In the genomic region with DNA sequence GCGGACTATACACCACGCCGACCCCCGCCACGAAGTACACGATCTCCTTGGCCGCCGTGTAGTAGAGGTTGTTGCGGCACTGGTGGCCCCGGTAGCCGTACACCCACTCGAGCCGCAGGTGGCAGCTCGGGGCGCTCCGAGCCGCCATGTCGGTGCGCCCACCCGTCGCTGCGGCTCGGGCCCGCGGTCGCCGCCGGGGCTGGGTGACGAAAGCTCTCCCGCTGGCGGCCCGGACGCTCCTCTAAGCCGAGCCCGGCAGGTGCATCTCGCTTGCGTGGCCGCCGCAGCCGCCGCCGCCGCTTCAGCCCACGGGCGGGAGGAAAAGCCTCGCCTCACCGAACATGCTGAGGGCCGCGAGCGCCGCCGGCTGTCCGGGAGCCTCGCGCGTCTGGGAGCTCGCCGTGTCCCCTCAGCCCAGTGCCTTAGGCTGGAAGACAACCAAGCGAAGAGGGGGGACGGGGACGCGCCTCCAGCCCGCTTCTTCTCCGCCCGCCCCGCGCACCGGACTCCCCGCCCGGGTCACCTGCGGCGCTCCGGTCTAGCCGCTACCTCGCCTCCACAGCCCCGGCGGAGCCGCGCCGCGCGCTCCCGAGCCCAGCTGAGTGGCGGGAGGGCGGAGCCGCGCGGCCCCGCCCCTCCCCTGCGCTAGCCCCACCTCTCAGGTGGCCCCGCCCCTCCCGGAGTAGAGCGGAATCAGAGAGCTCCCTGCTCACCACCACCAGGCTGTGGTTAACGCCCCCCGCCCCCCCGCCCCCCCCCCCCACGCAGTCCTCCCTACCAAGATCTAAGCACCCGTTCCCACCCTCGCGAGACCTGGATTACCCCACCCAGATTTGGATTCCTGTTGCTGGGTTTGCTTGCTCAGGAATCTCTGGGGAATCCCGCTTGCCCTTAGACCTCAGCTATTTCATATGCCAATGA, we compare ENCODE assay signal across 8 mouse cellular contexts. TPM values are rescaled to one million over a fixed set of nuclear protein-coding genes. Genes with fewer than 3 reads are reported as not detected.
DNase-seq lines count a peak whose midpoint lies in the region; ATAC-seq and TF ChIP-seq lines count a peak whose summit lies in the region.

Gene Eml5, minus strand, starts transcription at position 604 of the 921 bp plus-strand sequence.

- H3K4me3 ChIP-seq in bone marrow, adult 2 months (replicated peaks; ENCODE audit: control insufficient read depth, low read depth, low read length) = peak within 1 kb of the TSS; percentile 77
- peak within 1 kb of the TSS; percentile 74 for H3K4me3 ChIP-seq in embryonic facial prominence, embryonic 14.5 days (ENCODE audit: low read depth, low read length)
- H3K4me3 ChIP-seq in kidney, embryonic 14.5 days (ENCODE audit: low read length) = peak within 1 kb of the TSS; percentile 72

- H3K36me3 ChIP-seq in embryonic facial prominence, embryonic 14.5 days (ENCODE audit: control insufficient read depth, insufficient read depth, low read length) = no peaks in the 10 kb centered on the region
- H3K36me3 ChIP-seq in kidney, embryonic 14.5 days (ENCODE audit: control insufficient read depth, insufficient read depth, low read length) = no peaks in the 10 kb centered on the region

- peak within 1 kb of the TSS; percentile 65; the same call in 1 of the 2 replicates for H3K27ac ChIP-seq in bone marrow, adult 2 months (ENCODE audit: control insufficient read depth, insufficient read depth, low read depth, low read length, poor library complexity)
- H3K27ac ChIP-seq in embryonic facial prominence, embryonic 14.5 days (replicated peaks; ENCODE audit: low read depth, low read length) = no peak within 1 kb of the TSS
- no peak within 1 kb of the TSS for H3K27ac ChIP-seq in kidney, embryonic 14.5 days (ENCODE audit: low read depth, low read length)

- peaks cover 21% of the 10 kb centered on the region for H3K27me3 ChIP-seq in embryonic facial prominence, embryonic 14.5 days (replicated peaks; ENCODE audit: control insufficient read depth, insufficient read depth, low read length)
- H3K27me3 ChIP-seq in kidney, embryonic 14.5 days (ENCODE audit: control insufficient read depth, insufficient read depth, low read length) = peaks cover 6% of the 10 kb centered on the region

- H3K9ac ChIP-seq in embryonic facial prominence, embryonic 14.5 days (ENCODE audit: low read depth, low read length) = peak within 1 kb of the TSS; percentile 61
- peak within 1 kb of the TSS; percentile 61 for H3K9ac ChIP-seq in kidney, embryonic 14.5 days (ENCODE audit: low read depth, low read length)

- peak; percentile 85 to 88 for DNase-seq in B cell, adult 2 months
- DNase-seq in embryonic facial prominence, embryonic 14.5 days (ENCODE audit: low spot score) = peak; percentile 83
- peak; percentile 44 to 51 for DNase-seq in heart, adult 9 months (ENCODE audit: low spot score in 2 of 2)
- DNase-seq in liver = peak; percentile 86
- DNase-seq in spleen, postnatal 36 days (ENCODE audit: low spot score in 2 of 2) = peak; percentile 77 to 78

- TF ChIP-seq CTCF in bone marrow, adult 2 months (IDR thresholded peaks at IDR 0.05; ENCODE audit: control insufficient read depth, insufficient read depth, low read length) = no peak

- H3K9me3 ChIP-seq in embryonic facial prominence, embryonic 14.5 days (ENCODE audit: control insufficient read depth, low read length) = no peaks in the 10 kb centered on the region
- no peaks in the 10 kb centered on the region for H3K9me3 ChIP-seq in kidney, embryonic 14.5 days (ENCODE audit: control insufficient read depth, low read length)

- ATAC-seq in embryonic facial prominence, embryonic 14.5 days (ENCODE audit: low read depth) = peak; percentile 90
- peak; percentile 96 for ATAC-seq in kidney, embryonic 14.5 days (ENCODE audit: low FRiP score, low TSS enrichment)
- peak; percentile 65 for ATAC-seq in monocyte, adult 5-6 weeks (replicated peaks; ENCODE audit: insufficient number of reproducible peaks, low FRiP score, low TSS enrichment, poor library complexity, severe bottlenecking)

- peak within 1 kb of the TSS; percentile 88 for H3K4me2 ChIP-seq in embryonic facial prominence, embryonic 14.5 days (ENCODE audit: low read depth, low read length)
- peak within 1 kb of the TSS; percentile 88 for H3K4me2 ChIP-seq in kidney, embryonic 14.5 days (replicated peaks; ENCODE audit: low read depth, low read length)

- WGBS in bone marrow, adult 2 months = under 1% methylated on average over 93 of the region's 101 CpGs
- 2% methylated on average over 38 of the region's 101 CpGs for WGBS in embryonic facial prominence, embryonic 14.5 days
- 1% methylated on average over 65 of the region's 101 CpGs for WGBS in kidney, embryonic 14.5 days

- peak; percentile 0; the same call in 1 of the 2 replicates for TF ChIP-seq POLR2A in bone marrow, adult 2 months (IDR thresholded peaks at IDR 0.05; ENCODE audit: borderline replicate concordance, control insufficient read depth, low read depth, low read length)

- H3K4me1 ChIP-seq in bone marrow, adult 2 months (ENCODE audit: control insufficient read depth, insufficient read depth, low read length) = no peaks in the 10 kb centered on the region
- H3K4me1 ChIP-seq in embryonic facial prominence, embryonic 14.5 days (ENCODE audit: control insufficient read depth, insufficient read depth, low read length) = no peaks in the 10 kb centered on the region
- no peaks in the 10 kb centered on the region for H3K4me1 ChIP-seq in kidney, embryonic 14.5 days (ENCODE audit: control insufficient read depth, insufficient read depth, low read length)

RNA-seq across cellular contexts. Expression of gene Eml5, which starts in this region (rescaled TPM):
- polyA plus RNA-seq in bone marrow, adult 2 months (2011; ENCODE audit: insufficient read depth, insufficient read length, low replicate concordance, missing spikeins) = 3.1 and 5.4 TPM in 2 replicates
- polyA plus RNA-seq in embryonic facial prominence, embryonic 14.5 days (2014; fragmentation: Nextera tagmentation; extraction: Ambion mirVana) = 2.5 and 2.6 TPM in 2 replicates
- 3.3 and 3.6 TPM in 2 replicates for polyA plus RNA-seq in kidney, embryonic 14.5 days (2014; fragmentation: Nextera tagmentation; extraction: Ambion mirVana)
- 6.5 to 9.8 TPM (median 7.0 TPM) in 3 replicates for total RNA-seq in monocyte, adult 5-6 weeks (2017)
